9 mouse cellular contexts compared by ENCODE assay signal in genomic region chr16:32866713-32867112, GRCm38 (mm10). TPM values are rescaled to one million over a fixed set of nuclear protein-coding genes. Genes with fewer than 3 reads are reported as not detected.
DNase-seq lines count a peak whose midpoint lies in the region; ATAC-seq lines count a peak whose summit lies in the region.
"Had no signal": no experiment of that assay in that cellular context is flagged by ENCODE, and none has a peak within 500 bp of the region (broad histone marks: within the 10 kb centered on the region; RNA-seq: fewer than 3 reads in every experiment).

No protein-coding gene starts in this region.

- WGBS in heart, embryonic 15.5 days: 76% methylated on average over 5 of the region's 5 CpGs
- WGBS in forebrain, embryonic 11.5 days: 88% methylated on average over 5 of the region's 5 CpGs
- 71% methylated on average over 5 of the region's 5 CpGs for WGBS in liver, embryonic 15.5 days (ENCODE audit: insufficient replicate concordance)

- peaks cover 30% of the 10 kb centered on the region for H3K4me1 ChIP-seq in heart, embryonic 15.5 days (replicated peaks)
- H3K4me1 ChIP-seq in forebrain, embryonic 11.5 days (replicated peaks; ENCODE audit: control insufficient read depth, insufficient read depth, low read length): 0 out of 2 replicates have a peak, but pooled peaks cover 4% of the 10 kb centered on the region
- H3K4me1 ChIP-seq in liver, embryonic 15.5 days (replicated peaks): peaks cover 21% of the 10 kb centered on the region

- no peaks in the 10 kb centered on the region for H3K27me3 ChIP-seq in heart, embryonic 15.5 days
- no peaks in the 10 kb centered on the region for H3K27me3 ChIP-seq in forebrain, embryonic 11.5 days (ENCODE audit: control insufficient read depth, insufficient read depth, low read length)
- H3K27me3 ChIP-seq in liver, embryonic 15.5 days: no peaks in the 10 kb centered on the region

- H3K9me3 ChIP-seq in heart, embryonic 15.5 days (replicated peaks): no peaks in the 10 kb centered on the region
- H3K9me3 ChIP-seq in forebrain, embryonic 11.5 days (ENCODE audit: control insufficient read depth, low read length): no peaks in the 10 kb centered on the region
- H3K9me3 ChIP-seq in liver, embryonic 15.5 days (replicated peaks): no peaks in the 10 kb centered on the region

- 0 out of 2 replicates have a peak, but pooled peaks cover 8% of the 10 kb centered on the region for H3K36me3 ChIP-seq in heart, embryonic 15.5 days
- H3K36me3 ChIP-seq in forebrain, embryonic 11.5 days (ENCODE audit: control insufficient read depth, insufficient read depth, low read length): no peaks in the 10 kb centered on the region
- no peaks in the 10 kb centered on the region for H3K36me3 ChIP-seq in liver, embryonic 15.5 days (replicated peaks)

- peak overlapping the region; percentile 67 for H3K4me3 ChIP-seq in heart, embryonic 15.5 days
- no peak overlapping the region for H3K4me3 ChIP-seq in forebrain, embryonic 11.5 days (ENCODE audit: low read depth, low read length)
- no peak overlapping the region for H3K4me3 ChIP-seq in liver, embryonic 15.5 days (replicated peaks)

- 0 out of 2 replicates have a peak overlapping the region, but pooled peaks have one; percentile 90 for H3K27ac ChIP-seq in heart, embryonic 15.5 days
- H3K27ac ChIP-seq in forebrain, embryonic 11.5 days (ENCODE audit: low read depth, low read length): no peak overlapping the region
- no peak overlapping the region for H3K27ac ChIP-seq in liver, embryonic 15.5 days (replicated peaks)

- H3K4me2 ChIP-seq in heart, embryonic 15.5 days: peak overlapping the region; percentile 66
- no peak overlapping the region for H3K4me2 ChIP-seq in forebrain, embryonic 11.5 days (ENCODE audit: low read depth, low read length, severe bottlenecking)
- H3K4me2 ChIP-seq in liver, embryonic 15.5 days: peak overlapping the region; percentile 88; the same call in 1 of the 2 replicates

- no peak for ATAC-seq in heart, embryonic 15.5 days (replicated peaks; ENCODE audit: insufficient number of reproducible peaks, insufficient read depth, low FRiP score, low read depth)
- no peak for ATAC-seq in forebrain, embryonic 11.5 days (replicated peaks; ENCODE audit: low FRiP score)
- no peak for ATAC-seq in liver, embryonic 15.5 days (ENCODE audit: insufficient read depth)

- DNase-seq in heart, adult 9 months (ENCODE audit: low spot score in 2 of 2): no peak
- peak; percentile 38 to 40 for DNase-seq in B cell, adult 2 months
- no peak for DNase-seq in forebrain, embryonic 11.5 days (ENCODE audit: low spot score)
- no peak for DNase-seq in thymus, postnatal 36 days
- DNase-seq in cerebellum, postnatal 10 days: no peak
- no peak for DNase-seq in adipocyte (ENCODE audit: low spot score)
- DNase-seq: adrenal gland, adult 8-10 months had no signal

- peak overlapping the region; percentile 73 for H3K9ac ChIP-seq in heart, embryonic 15.5 days
- peak overlapping the region; percentile 72; the same call in 1 of the 2 replicates for H3K9ac ChIP-seq in forebrain, embryonic 11.5 days (ENCODE audit: low read length)
- no peak overlapping the region for H3K9ac ChIP-seq in liver, embryonic 15.5 days

RNA-seq across cellular contexts. Expression of gene Fyttd1, which starts 10.6 kb away (rescaled TPM):
- polyA plus RNA-seq in heart, embryonic 15.5 days (2015; fragmentation: Nextera tagmentation; extraction: Ambion mirVana): 101 and 125 TPM in 2 replicates
- polyA plus RNA-seq in forebrain, embryonic 11.5 days (2014; fragmentation: Nextera tagmentation; extraction: Ambion mirVana): 110 and 118 TPM in 2 replicates
- 21.0 and 26.8 TPM in 2 replicates for polyA plus RNA-seq in liver, embryonic 15.5 days (2015; fragmentation: Nextera tagmentation; extraction: Ambion mirVana)

RNA-seq across cellular contexts. Expression of gene Rubcn, which starts 10.9 kb away (rescaled TPM):
- polyA plus RNA-seq in heart, embryonic 15.5 days (2015; fragmentation: Nextera tagmentation; extraction: Ambion mirVana): 27.0 and 34.0 TPM in 2 replicates
- 18.6 and 21.7 TPM in 2 replicates for polyA plus RNA-seq in forebrain, embryonic 11.5 days (2014; fragmentation: Nextera tagmentation; extraction: Ambion mirVana)
- polyA plus RNA-seq in liver, embryonic 15.5 days (2015; fragmentation: Nextera tagmentation; extraction: Ambion mirVana): 5.0 and 5.8 TPM in 2 replicates

RNA-seq across cellular contexts. Expression of gene Lrch3, which starts 47.2 kb away (rescaled TPM):
- 15.0 and 15.8 TPM in 2 replicates for polyA plus RNA-seq in heart, embryonic 15.5 days (2015; fragmentation: Nextera tagmentation; extraction: Ambion mirVana)
- polyA plus RNA-seq in forebrain, embryonic 11.5 days (2014; fragmentation: Nextera tagmentation; extraction: Ambion mirVana): 38.1 and 39.1 TPM in 2 replicates
- polyA plus RNA-seq in liver, embryonic 15.5 days (2015; fragmentation: Nextera tagmentation; extraction: Ambion mirVana): 5.7 and 6.2 TPM in 2 replicates

RNA-seq across cellular contexts. Expression of gene Smbd1, which starts 56.4 kb away (rescaled TPM):
- not detected in 2 replicates for polyA plus RNA-seq in heart, embryonic 15.5 days (2015; fragmentation: Nextera tagmentation; extraction: Ambion mirVana)
- polyA plus RNA-seq in forebrain, embryonic 11.5 days (2014; fragmentation: Nextera tagmentation; extraction: Ambion mirVana): not detected in 2 replicates
- polyA plus RNA-seq in liver, embryonic 15.5 days (2015; fragmentation: Nextera tagmentation; extraction: Ambion mirVana): 0.18 TPM in 1 of 2 replicates, not detected in the other

Comparison
In these comparisons a context has a peak if more than half of its experiments do, and no peak if none do; other contexts are left out.
1. DNase-seq: peak in B cell, adult 2 months (2 of 2); none in heart, adult 9 months (0 of 2), forebrain, embryonic 11.5 days (single experiment), thymus, postnatal 36 days (0 of 2), cerebellum, postnatal 10 days (0 of 2) and adipocyte (single experiment).